Mouse (Mus musculus) MEL (cell line): ENCODE measurements around the gene Aoah. TPM values are rescaled to one million over a fixed set of nuclear protein-coding genes. Genes with fewer than 3 reads are reported as not detected.

ENCODE experiments used
- DNase-seq: peaks from one replicate; pipeline ENCODE4 v3.0.0; 2011; ENCODE audit warnings: low read depth, low spot score
- H3K27ac ChIP-seq: 2 replicates; pipeline ENCODE4 v1.5.1; 2012; ENCODE audit warnings: low read depth, mild to moderate bottlenecking, control low read depth, low read length, moderate library complexity; ENCODE audit not compliant: control insufficient read depth
- H3K27me3 ChIP-seq, 2 experiments: fragments of 150-350 bp in 1 of 2; sonication (generic) in 1 of 2; 2 replicates each; pipeline ENCODE4 v1.6.1; 2012; ENCODE audit warnings: low read length in 2 of 2, mild to moderate bottlenecking in 2 of 2, improper control_type of control experiment in 1 of 2, moderate library complexity in 1 of 2; ENCODE audit not compliant: insufficient read depth in 2 of 2, control insufficient read depth in 1 of 2
- H3K36me3 ChIP-seq, 2 experiments: 2 replicates each; pipeline ENCODE4 v1.6.1; 2012 to 2014; ENCODE audit warnings: low read length in 2 of 2, improper control_type of control experiment in 1 of 2, inconsistent platforms in 1 of 2, mild to moderate bottlenecking in 1 of 2; ENCODE audit not compliant: insufficient read depth in 2 of 2, control insufficient read depth in 1 of 2
- H3K4me1 ChIP-seq, 2 experiments: fragments of 150-350 bp in 1 of 2; sonication (generic) in 1 of 2; 2 replicates each; pipeline ENCODE4 v1.6.1; 2012; ENCODE audit warnings: low read length in 2 of 2, improper control_type of control experiment in 1 of 2, mild to moderate bottlenecking in 1 of 2; ENCODE audit not compliant: insufficient read depth in 2 of 2, control insufficient read depth in 1 of 2
- H3K4me3 ChIP-seq, 2 experiments: fragments of 150-350 bp in 1 of 2; sonication (generic) in 1 of 2; 2 replicates each; pipeline ENCODE4 v1.5.1; 2012; ENCODE audit warnings: low read depth in 2 of 2, low read length in 2 of 2, mild to moderate bottlenecking in 2 of 2, moderate library complexity in 2 of 2, control low read depth in 1 of 2, improper control_type of control experiment in 1 of 2; ENCODE audit not compliant: control insufficient read depth in 1 of 2, insufficient read depth in 1 of 2
- H3K79me2 ChIP-seq: 2 replicates; pipeline ENCODE4 v1.6.1; 2012; ENCODE audit warnings: mild to moderate bottlenecking, low read length, moderate library complexity; ENCODE audit not compliant: control insufficient read depth, poor library complexity, insufficient read depth
- H3K9ac ChIP-seq: 2 replicates; pipeline ENCODE4 v1.6.1; 2012; ENCODE audit warnings: low read depth, mild to moderate bottlenecking, control low read depth, low read length, moderate library complexity; ENCODE audit not compliant: control insufficient read depth, poor library complexity, severe bottlenecking
- H3K9me3 ChIP-seq: fragments of 150-350 bp; sonication (generic); replicated peaks from 2 replicates; pipeline ENCODE4 v1.6.1; 2012; ENCODE audit warnings: mild to moderate bottlenecking, low read length, improper control_type of control experiment, moderate library complexity; ENCODE audit not compliant: insufficient read depth
- BHLHE40 ChIP-seq: IDR thresholded peaks from 2 replicates; pipeline ENCODE4 v1.6.1; 2012; ENCODE audit warnings: low read depth, mild to moderate bottlenecking, inconsistent platforms, low read length, improper control_type of control experiment, borderline replicate concordance
- CHD2 ChIP-seq: IDR thresholded peaks from 2 replicates; pipeline ENCODE4 v1.6.1; 2011; ENCODE audit warnings: low read length, improper control_type of control experiment
- CTCF ChIP-seq, 3 experiments: IDR thresholded peaks in 2 of 3; conservative IDR thresholded peaks in 1 of 3; 2 replicates each; pipeline ENCODE4 v1.5.1; 2011 to 2012; ENCODE audit warnings: low read length in 3 of 3, low read depth in 2 of 3, mild to moderate bottlenecking in 2 of 3, improper control_type of control experiment in 1 of 3, inconsistent platforms in 1 of 3, mixed read lengths in 1 of 3, moderate library complexity in 1 of 3; ENCODE audit not compliant: control insufficient read depth in 1 of 3, insufficient read depth in 1 of 3, poor library complexity in 1 of 3, severe bottlenecking in 1 of 3
- EP300 ChIP-seq, 2 experiments: IDR thresholded peaks; 2 replicates each; pipeline ENCODE4 v1.6.1; 2011; ENCODE audit warnings: improper control_type of control experiment in 2 of 2, low read length in 2 of 2, low read depth in 1 of 2, mild to moderate bottlenecking in 1 of 2
- ETS1 ChIP-seq: IDR thresholded peaks from 2 replicates; pipeline ENCODE4 v1.6.1; 2012; ENCODE audit warnings: low read depth, mild to moderate bottlenecking, inconsistent platforms, low read length, improper control_type of control experiment, moderate library complexity
- GABPA ChIP-seq: IDR thresholded peaks from 2 replicates; pipeline ENCODE4 v1.6.1; 2012; ENCODE audit warnings: low read depth, mild to moderate bottlenecking, inconsistent platforms, low read length, improper control_type of control experiment, moderate library complexity
- GATA1 ChIP-seq: IDR thresholded peaks from 2 replicates; pipeline ENCODE4 v1.6.1; 2011; ENCODE audit warnings: low read depth, low read length, improper control_type of control experiment
- HCFC1 ChIP-seq: IDR thresholded peaks from 2 replicates; pipeline ENCODE4 v1.6.1; 2012; ENCODE audit warnings: low read depth, mild to moderate bottlenecking, inconsistent platforms, low read length, improper control_type of control experiment, moderate library complexity
- MEF2A ChIP-seq: IDR thresholded peaks from 2 replicates; pipeline ENCODE4 v1.6.1; 2014; ENCODE audit warnings: low read depth, mild to moderate bottlenecking, inconsistent platforms, low read length, improper control_type of control experiment; ENCODE audit not compliant: poor library complexity, insufficient replicate concordance, severe bottlenecking; ENCODE audit errors: extremely low read depth
- MYB ChIP-seq: IDR thresholded peaks from 2 replicates; pipeline ENCODE4 v1.6.1; 2011; ENCODE audit warnings: mild to moderate bottlenecking, low read depth, low read length, improper control_type of control experiment
- RAD21 ChIP-seq: IDR thresholded peaks from 2 replicates; pipeline ENCODE4 v1.6.1; 2011; ENCODE audit warnings: mild to moderate bottlenecking, low read depth, low read length, improper control_type of control experiment
- SIN3A ChIP-seq: IDR thresholded peaks from 2 replicates; pipeline ENCODE4 v1.6.1; 2012; ENCODE audit warnings: low read length, improper control_type of control experiment, inconsistent platforms
- TBP ChIP-seq: IDR thresholded peaks from 2 replicates; pipeline ENCODE4 v1.8.0; 2011; ENCODE audit warnings: low read depth, low read length, improper control_type of control experiment
- UBTF ChIP-seq: IDR thresholded peaks from 2 replicates; pipeline ENCODE4 v1.6.1; 2012; ENCODE audit warnings: low read depth, mild to moderate bottlenecking, inconsistent platforms, low read length, improper control_type of control experiment, moderate library complexity, borderline replicate concordance; ENCODE audit not compliant: insufficient read depth
- ZKSCAN1 ChIP-seq: IDR thresholded peaks from 2 replicates; pipeline ENCODE4 v1.6.1; 2012; ENCODE audit warnings: low read depth, mild to moderate bottlenecking, inconsistent platforms, low read length, improper control_type of control experiment, moderate library complexity
- ZNF384 ChIP-seq: IDR thresholded peaks from 2 replicates; pipeline ENCODE4 v1.6.1; 2012; ENCODE audit warnings: low read depth, mild to moderate bottlenecking, inconsistent platforms, low read length, improper control_type of control experiment
- polyA plus RNA-seq, 2 experiments: library from polyadenylated mRNA; stranded (reverse) in 1 of 2; unstranded in 1 of 2; fragments of >175 nt in 1 of 2; fragments of >200 nt in 1 of 2; gene quantifications; 2 replicates each; pipeline versions ENCODE4 v1.2.1 to v1.2.4; 2012; ENCODE audit warnings: low replicate concordance in 2 of 2, low read depth in 1 of 2; ENCODE audit not compliant: insufficient read length in 2 of 2, insufficient read depth in 1 of 2, missing spikeins in 1 of 2
- total RNA-seq: library from RNA; depleted of rRNA; stranded (reverse); fragments of 300-350 nt; gene quantifications from 2 replicates; pipeline ENCODE4 v1.2.3, GENCODE M21; 2012

Gene Aoah
- total and polyA plus RNA-seq, 3 experiments = not detected

DNA sequence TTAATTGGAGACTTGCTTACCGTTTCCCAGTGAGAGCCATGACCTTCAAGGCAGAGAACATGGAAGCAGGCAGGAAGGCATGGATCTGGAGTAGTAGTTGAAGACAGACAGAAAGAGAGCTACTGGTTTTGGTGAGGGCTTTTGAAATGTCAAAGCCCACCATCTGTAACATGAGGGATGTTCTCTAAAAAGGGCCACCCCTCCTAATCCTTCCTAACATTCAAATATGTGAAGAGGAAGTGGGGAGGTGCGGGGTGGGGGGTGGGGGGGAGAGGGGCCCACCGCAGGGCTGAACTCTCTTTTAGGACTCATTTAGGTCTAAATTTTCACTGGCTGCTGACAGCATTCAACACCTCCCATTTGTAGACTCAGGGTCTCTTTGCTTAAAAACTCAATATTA, 5.9 kb downstream of the Aoah start:
- no peak for TF ChIP-seq BHLHE40
- TF ChIP-seq RAD21 = no peak
- no peak for TF ChIP-seq GABPA
- no peak for TF ChIP-seq MYB
- TF ChIP-seq HCFC1 = no peak
- no peak for TF ChIP-seq CTCF (IDR thresholded peaks at IDR 0.05 in 2 of 3, conservative IDR thresholded peaks at IDR 0.05 in 1 of 3; ENCODE audit: control insufficient read depth in 1 of 3, insufficient read depth in 1 of 3, low read depth in 2 of 3, low read length in 3 of 3, poor library complexity in 1 of 3, severe bottlenecking in 1 of 3)
- H3K36me3 ChIP-seq = no peaks in the 10 kb centered on the region
- H3K9ac ChIP-seq = no peak overlapping the region
- H3K4me3 ChIP-seq = no peak overlapping the region
- no peaks in the 10 kb centered on the region for H3K79me2 ChIP-seq
- H3K27ac ChIP-seq = no peak overlapping the region
- H3K4me1 ChIP-seq = no peaks in the 10 kb centered on the region
- no peaks in the 10 kb centered on the region for H3K27me3 ChIP-seq
- DNase-seq = no peak
- no peaks in the 10 kb centered on the region for H3K9me3 ChIP-seq

DNA sequence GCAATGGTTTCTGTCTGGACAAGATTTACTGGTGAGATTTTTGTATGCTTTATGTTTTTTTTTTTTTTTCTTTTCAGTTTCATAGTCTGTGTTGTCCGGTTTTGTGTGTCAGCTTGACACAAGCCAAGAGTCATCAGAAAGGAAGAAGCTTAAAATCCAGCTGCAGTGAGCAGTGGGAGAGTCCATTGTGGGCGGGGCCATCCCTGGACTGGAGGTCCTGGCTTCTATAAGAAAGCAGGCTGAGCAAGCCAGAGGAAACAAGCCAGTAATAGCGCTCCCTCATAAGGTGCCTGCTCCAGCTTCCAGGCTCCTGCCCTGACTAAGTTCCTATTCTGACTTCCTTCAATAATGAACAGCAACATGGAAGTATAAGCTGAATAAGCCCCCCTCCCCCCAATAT, 6.7 kb downstream of the Aoah start:
- no peak overlapping the region for H3K4me3 ChIP-seq
- H3K9me3 ChIP-seq = no peaks in the 10 kb centered on the region
- DNase-seq = no peak
- H3K4me1 ChIP-seq = no peaks in the 10 kb centered on the region
- no peaks in the 10 kb centered on the region for H3K79me2 ChIP-seq
- H3K27ac ChIP-seq = no peak overlapping the region
- H3K36me3 ChIP-seq = no peaks in the 10 kb centered on the region
- H3K27me3 ChIP-seq = no peaks in the 10 kb centered on the region
- H3K9ac ChIP-seq = no peak overlapping the region
- no peak for TF ChIP-seq CHD2
- no peak for TF ChIP-seq GATA1
- no peak for TF ChIP-seq MEF2A
- no peak for TF ChIP-seq EP300 (IDR thresholded peaks at IDR 0.05; ENCODE audit: low read depth in 1 of 2, low read length in 2 of 2)
- TF ChIP-seq ZNF384 = no peak
- no peak for TF ChIP-seq MYB
- TF ChIP-seq SIN3A = no peak
- no peak for TF ChIP-seq BHLHE40
- no peak for TF ChIP-seq UBTF
- no peak for TF ChIP-seq ZKSCAN1
- no peak for TF ChIP-seq ETS1
- TF ChIP-seq CTCF (IDR thresholded peaks at IDR 0.05 in 2 of 3, conservative IDR thresholded peaks at IDR 0.05 in 1 of 3; ENCODE audit: control insufficient read depth in 1 of 3, insufficient read depth in 1 of 3, low read depth in 2 of 3, low read length in 3 of 3, poor library complexity in 1 of 3, severe bottlenecking in 1 of 3) = no peak
- TF ChIP-seq TBP = no peak
